Mouse (Mus musculus): ENCODE results near the gene Cks1b.

DNA sequence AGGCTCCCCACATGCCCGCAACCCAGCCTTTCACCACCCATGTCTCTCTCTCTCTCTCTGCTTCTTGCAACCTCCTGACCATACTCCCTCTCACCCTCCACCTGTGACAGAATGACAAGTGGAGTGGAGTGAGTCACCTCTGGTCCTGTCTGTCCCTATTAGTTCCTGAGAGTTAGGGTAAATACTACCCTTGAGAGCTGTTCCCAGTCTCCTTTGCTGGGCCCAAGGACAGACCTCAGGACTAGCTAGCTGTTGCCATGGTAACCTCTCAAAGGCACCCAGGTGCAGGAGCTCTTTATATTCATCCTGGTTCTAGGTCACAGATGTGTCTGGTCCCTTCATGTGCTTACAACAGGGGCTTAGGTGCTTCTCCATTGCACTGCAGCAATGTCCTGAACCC is 33.7 kb upstream of the Cks1b start:
- TF ChIP-seq POLR2A (IDR thresholded peaks at IDR 0.05; ENCODE audit: insufficient read depth, low read depth, low read length) (no peak), CTCF (IDR thresholded peaks at IDR 0.05; ENCODE audit: insufficient read depth, low read depth, low read length) (no peak)
